Mouse (Mus musculus) stomach, embryonic 15.5 days (tissue): ENCODE data around the gene Nkx1-1. TPM values are rescaled to one million over a fixed set of nuclear protein-coding genes. Genes with fewer than 3 reads are reported as not detected.

ENCODE experiments used
- ATAC-seq: fragments of 200-750 bp; cut with Nextera tagmentation; 2 replicates; pipeline ENCODE4 v1.8.0; 2017; ENCODE audit warnings: low read depth, moderate number of reproducible peaks, moderate TSS enrichment; ENCODE audit not compliant: insufficient read depth, low FRiP score
- H3K27ac ChIP-seq: fragments of 300-500 bp; sonication (generic); 2 replicates; pipeline ENCODE4 v1.5.1; 2015; ENCODE audit warnings: mild to moderate bottlenecking, inconsistent platforms
- H3K27me3 ChIP-seq: fragments of 300-500 bp; sonication (generic); replicated peaks from 2 replicates; pipeline ENCODE4 v1.6.1; 2015; ENCODE audit warnings: inconsistent platforms
- H3K36me3 ChIP-seq: fragments of 300-500 bp; sonication (generic); 2 replicates; pipeline ENCODE4 v1.6.1; 2015; ENCODE audit warnings: inconsistent platforms
- H3K4me1 ChIP-seq: fragments of 300-500 bp; sonication (generic); 2 replicates; pipeline ENCODE4 v1.6.1; 2015; ENCODE audit warnings: inconsistent platforms
- H3K4me2 ChIP-seq: fragments of 300-500 bp; sonication (generic); 2 replicates; pipeline ENCODE4 v1.6.1; 2015; ENCODE audit warnings: mild to moderate bottlenecking, inconsistent platforms
- H3K4me3 ChIP-seq: fragments of 300-500 bp; sonication (generic); replicated peaks from 2 replicates; pipeline ENCODE4 v1.5.1; 2015; ENCODE audit warnings: inconsistent platforms
- H3K9ac ChIP-seq: fragments of 300-500 bp; sonication (generic); 2 replicates; pipeline ENCODE4 v1.6.1; 2015; ENCODE audit warnings: inconsistent platforms
- H3K9me3 ChIP-seq: fragments of 300-500 bp; sonication (generic); 2 replicates; pipeline ENCODE4 v1.6.1; 2016; ENCODE audit warnings: inconsistent platforms
- WGBS: fragments of 180-500 bp; shearing (Covaris S2); methylation state at CpG from one replicate; pipeline ENCODE4 v1.1.7; 2015; 5-methylcytosine and 5-hydroxymethylcytosine counted together
- polyA plus RNA-seq: library from polyadenylated mRNA; unstranded; fragments of >200 nt; fragmentation: Nextera tagmentation; extraction: Ambion mirVana; gene quantifications from 2 replicates; pipeline ENCODE4 v1.2.1, GENCODE M21; 2015

Nkx1-1 gene
- polyA plus RNA-seq, result not detected in 2 replicates

GRCm38 (mm10) chr5:33433201-33434138 is at the start of gene Nkx1-1:
TSS of gene Nkx1-1 (minus strand) at chr5:33433976.
- Histone ChIP-seq H3K4me3 (peak within 1 kb of the TSS; percentile 8), H3K9me3 (no peaks in the 10 kb centered on the region), H3K4me1 (peaks cover 25% of the 10 kb centered on the region), H3K36me3 (no peaks in the 10 kb centered on the region), H3K27ac (no peak within 1 kb of the TSS), H3K9ac (no peak within 1 kb of the TSS), H3K27me3 (peaks cover 99% of the 10 kb centered on the region), H3K4me2 (peak within 1 kb of the TSS; percentile 44)
- no peak for ATAC-seq
- WGBS, result under 1% methylated on average over 86 of the region's 90 CpGs

GRCm38 (mm10) chr5:33481318-33481685 is 47.5 kb upstream of the Nkx1-1 start:
- H3K27me3 ChIP-seq, result no peaks in the 10 kb centered on the region
- H3K9ac ChIP-seq, result no peak overlapping the region
- H3K4me3 ChIP-seq, result no peak overlapping the region
- no peak overlapping the region for H3K4me2 ChIP-seq
- no peaks in the 10 kb centered on the region for H3K4me1 ChIP-seq
- no peaks in the 10 kb centered on the region for H3K9me3 ChIP-seq
- WGBS, result 37% methylated on average over 7 of the region's 7 CpGs
- peak overlapping the region; percentile 2; the same call in 1 of the 2 replicates for H3K27ac ChIP-seq
- no peak for ATAC-seq
- H3K36me3 ChIP-seq, result no peaks in the 10 kb centered on the region

- no peaks in the 10 kb centered on the region for H3K36me3 ChIP-seq
- peak overlapping the region; percentile 2; the same call in 1 of the 2 replicates for H3K27ac ChIP-seq
- no peak overlapping the region for H3K4me3 ChIP-seq
- H3K9ac ChIP-seq, result no peak overlapping the region
- no peaks in the 10 kb centered on the region for H3K4me1 ChIP-seq
- no peak; the same call in 1 of the 2 replicates for ATAC-seq
- no peak overlapping the region for H3K4me2 ChIP-seq
- H3K9me3 ChIP-seq, result no peaks in the 10 kb centered on the region
- WGBS, result 51% methylated on average over 26 of the region's 26 CpGs
- H3K27me3 ChIP-seq, result no peaks in the 10 kb centered on the region
Measured at GRCm38 (mm10) chr5:33480582-33481317, 47.0 kb upstream of the Nkx1-1 start.

GRCm38 (mm10) chr5:33465464-33465863 is 31.7 kb upstream of the Nkx1-1 start:
- Histone ChIP-seq H3K4me3 (no peak overlapping the region), H3K4me1 (no peaks in the 10 kb centered on the region), H3K9me3 (no peaks in the 10 kb centered on the region), H3K9ac (no peak overlapping the region), H3K27me3 (no peaks in the 10 kb centered on the region), H3K4me2 (no peak overlapping the region), H3K27ac (no peak overlapping the region), H3K36me3 (no peaks in the 10 kb centered on the region)
- ATAC-seq, result no peak
- WGBS, result 48% methylated on average over 11 of the region's 11 CpGs

DNA sequence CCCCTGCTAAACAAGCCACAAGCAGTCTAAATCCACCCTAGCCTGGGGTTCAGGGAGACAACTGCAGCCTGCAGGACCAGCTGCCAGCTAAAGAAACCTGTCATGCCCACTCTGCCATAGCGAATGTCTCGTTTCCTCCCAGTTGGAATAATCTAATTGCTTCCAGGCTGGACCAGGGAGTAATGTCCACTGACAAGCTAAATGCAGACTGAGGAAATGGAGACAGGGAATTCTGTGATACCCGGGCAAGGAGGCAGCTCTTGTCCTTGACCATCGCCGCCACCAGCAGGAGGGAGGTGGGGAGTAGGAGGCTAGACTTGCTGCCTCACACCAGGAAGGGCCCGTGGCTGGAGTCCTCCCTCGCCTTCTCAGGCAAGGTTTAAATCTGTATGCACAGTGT is 30.6 kb upstream of the Nkx1-1 start:
- no peaks in the 10 kb centered on the region for H3K4me1 ChIP-seq
- H3K4me2 ChIP-seq, result no peak overlapping the region
- no peaks in the 10 kb centered on the region for H3K27me3 ChIP-seq
- H3K27ac ChIP-seq, result no peak overlapping the region
- ATAC-seq, result no peak
- no peak overlapping the region for H3K4me3 ChIP-seq
- H3K9ac ChIP-seq, result no peak overlapping the region
- H3K36me3 ChIP-seq, result no peaks in the 10 kb centered on the region
- no peaks in the 10 kb centered on the region for H3K9me3 ChIP-seq
- WGBS, result 55% methylated on average over 7 of the region's 7 CpGs

DNA sequence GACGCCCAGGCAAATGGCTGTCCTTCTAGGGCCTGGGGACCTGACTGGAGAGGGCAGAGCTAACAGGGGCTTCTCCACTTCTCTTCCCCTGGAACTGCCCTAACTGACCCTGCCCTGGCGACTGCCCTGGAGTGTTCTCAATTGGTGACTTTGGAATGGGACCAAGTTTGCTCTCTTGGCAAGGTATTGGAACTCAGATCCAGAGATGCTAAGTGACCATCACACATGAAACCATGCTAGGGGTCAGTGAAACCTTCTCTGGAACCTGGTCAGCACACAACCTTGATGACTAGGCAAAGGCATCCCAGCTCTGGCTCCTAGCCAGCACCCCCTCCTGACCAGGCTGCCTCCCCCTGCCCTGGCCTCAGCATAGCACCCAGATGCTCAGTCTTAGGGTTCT is 25.3 kb upstream of the Nkx1-1 start:
- Histone ChIP-seq H3K36me3 (no peaks in the 10 kb centered on the region), H3K4me1 (no peaks in the 10 kb centered on the region), H3K4me2 (no peak overlapping the region), H3K4me3 (no peak overlapping the region), H3K9me3 (no peaks in the 10 kb centered on the region), H3K9ac (no peak overlapping the region), H3K27ac (no peak overlapping the region), H3K27me3 (no peaks in the 10 kb centered on the region)
- ATAC-seq, result no peak
- 62% methylated on average over 2 of the region's 2 CpGs for WGBS

GRCm38 (mm10) chr5:33458132-33458622 is 24.4 kb upstream of the Nkx1-1 start:
- H3K27ac ChIP-seq, result no peak overlapping the region
- no peaks in the 10 kb centered on the region for H3K4me1 ChIP-seq
- H3K9me3 ChIP-seq, result no peaks in the 10 kb centered on the region
- no peak overlapping the region for H3K4me3 ChIP-seq
- WGBS, result 58% methylated on average over 3 of the region's 3 CpGs
- no peaks in the 10 kb centered on the region for H3K36me3 ChIP-seq
- no peak overlapping the region for H3K9ac ChIP-seq
- H3K27me3 ChIP-seq, result no peaks in the 10 kb centered on the region
- H3K4me2 ChIP-seq, result no peak overlapping the region
- ATAC-seq, result no peak

DNA sequence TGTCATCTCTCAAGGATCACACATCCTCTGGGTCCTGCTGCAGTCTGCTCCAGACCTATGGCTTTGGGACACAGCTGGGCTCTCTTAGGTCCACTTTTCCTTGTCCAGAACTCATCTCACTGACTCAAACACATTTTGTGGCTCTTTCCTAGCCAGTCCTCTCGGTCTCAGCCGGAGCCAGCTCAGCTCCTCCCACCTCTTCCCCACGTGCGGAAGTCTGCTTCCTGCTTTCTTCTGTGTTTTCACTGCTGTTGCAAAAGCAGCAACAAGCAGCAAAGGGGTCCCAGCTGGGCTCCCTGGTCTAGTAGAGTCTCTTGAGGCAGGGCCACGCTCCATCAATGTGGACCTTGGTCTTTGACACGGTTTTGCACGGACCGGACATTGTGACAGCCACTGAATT is 22.0 kb upstream of the Nkx1-1 start:
- Histone ChIP-seq H3K36me3 (no peaks in the 10 kb centered on the region), H3K4me3 (no peak overlapping the region), H3K9ac (no peak overlapping the region), H3K4me2 (no peak overlapping the region), H3K4me1 (no peaks in the 10 kb centered on the region), H3K27me3 (no peaks in the 10 kb centered on the region), H3K9me3 (no peaks in the 10 kb centered on the region), H3K27ac (no peak overlapping the region)
- WGBS, result 48% methylated on average over 8 of the region's 8 CpGs
- ATAC-seq, result no peak

- Histone ChIP-seq H3K36me3 (no peaks in the 10 kb centered on the region), H3K4me1 (peaks cover 7% of the 10 kb centered on the region; the same call in 1 of the 2 replicates), H3K27ac (no peak overlapping the region), H3K9ac (no peak overlapping the region), H3K4me3 (no peak overlapping the region), H3K4me2 (no peak overlapping the region), H3K9me3 (no peaks in the 10 kb centered on the region), H3K27me3 (peaks cover 47% of the 10 kb centered on the region)
- 55% methylated on average over 9 of the region's 9 CpGs for WGBS
- ATAC-seq, result no peak
Measured at GRCm38 (mm10) chr5:33443794-33444193, 10.0 kb upstream of the Nkx1-1 start.

DNA sequence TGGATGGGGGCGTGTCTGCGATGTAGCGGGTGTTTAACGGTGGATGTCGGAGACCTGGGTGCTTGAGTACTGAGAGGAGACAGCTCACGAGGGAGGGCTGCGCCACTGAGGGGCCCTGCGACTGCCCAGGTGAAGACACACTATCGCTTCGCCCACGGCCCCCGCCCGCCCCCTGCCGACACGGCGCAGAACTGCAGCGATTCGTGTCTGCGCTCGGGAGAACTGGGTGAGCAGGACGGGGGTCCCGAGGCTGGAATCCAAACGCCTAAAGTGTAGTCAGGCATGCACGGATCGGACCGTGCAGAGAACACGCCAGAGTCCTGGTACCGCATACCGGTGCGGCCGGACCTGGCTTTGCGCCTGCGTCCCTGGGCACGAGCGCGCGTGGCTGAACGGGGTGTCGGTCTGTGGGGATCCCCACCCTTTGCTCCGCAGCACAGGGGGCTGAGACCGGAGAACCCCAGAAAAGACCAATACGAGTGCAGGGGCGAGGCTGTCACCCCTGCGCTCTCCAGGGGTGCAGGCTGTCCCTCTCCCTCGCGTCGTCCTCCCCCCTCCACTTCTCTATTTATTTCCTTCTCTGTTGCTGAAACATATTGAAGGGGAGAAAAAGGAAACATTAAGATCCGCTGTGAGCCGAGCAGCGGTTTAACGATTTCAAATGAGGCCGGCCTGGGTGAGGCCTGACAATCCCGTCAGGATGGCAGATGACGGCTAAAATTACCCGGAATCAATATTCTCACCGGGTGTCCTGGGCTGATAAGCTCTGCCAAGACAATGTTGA is 9.3 kb upstream of the Nkx1-1 start:
- no peak for ATAC-seq
- H3K27me3 ChIP-seq, result peaks cover 49% of the 10 kb centered on the region
- WGBS, result 5% methylated on average over 56 of the region's 56 CpGs

GRCm38 (mm10) chr5:33438214-33438613 is 4.4 kb upstream of the Nkx1-1 start:
- Histone ChIP-seq H3K9me3 (no peaks in the 10 kb centered on the region), H3K9ac (no peak overlapping the region), H3K36me3 (no peaks in the 10 kb centered on the region), H3K27me3 (peaks cover 77% of the 10 kb centered on the region), H3K27ac (no peak overlapping the region), H3K4me1 (peaks cover 21% of the 10 kb centered on the region), H3K4me2 (no peak overlapping the region), H3K4me3 (no peak overlapping the region)
- 1% methylated on average over 23 of the region's 23 CpGs for WGBS
- ATAC-seq, result peak; percentile 86

More for the DNA sequence above, 9.3 kb upstream of the Nkx1-1 start:
- H3K4me1 ChIP-seq, result peaks cover 7% of the 10 kb centered on the region; the same call in 1 of the 2 replicates
- no peaks in the 10 kb centered on the region for H3K36me3 ChIP-seq
- no peak overlapping the region for H3K27ac ChIP-seq
- H3K9ac ChIP-seq, result no peak overlapping the region
- no peaks in the 10 kb centered on the region for H3K9me3 ChIP-seq
- peak overlapping the region; percentile 54 for H3K4me2 ChIP-seq
- H3K4me3 ChIP-seq, result peak overlapping the region; percentile 23
